Mouse (Mus musculus): ENCODE data around the gene Fundc2. TPM values are rescaled to one million over a fixed set of nuclear protein-coding genes. Genes with fewer than 3 reads are reported as not detected.

The Fundc2 gene
- 50.6 and 58.1 TPM in 2 replicates for polyA plus RNA-seq (2015; fragmentation: Nextera tagmentation; extraction: Ambion mirVana)

- peak; percentile 84 for ATAC-seq (ENCODE audit: insufficient number of reproducible peaks, low FRiP score, low TSS enrichment, low read depth)
- Histone ChIP-seq H3K4me3 (peak within 1 kb of the TSS; percentile 53), H3K9ac (peak within 1 kb of the TSS; percentile 42), H3K27ac (peak within 1 kb of the TSS; percentile 74), H3K36me3 (no peaks in the 10 kb centered on the region), H3K4me1 (no peaks in the 10 kb centered on the region), H3K27me3 (no peaks in the 10 kb centered on the region), H3K9me3 (no peaks in the 10 kb centered on the region), H3K4me2 (peak within 1 kb of the TSS; percentile 36)
- 8% methylated on average over 23 of the region's 25 CpGs for WGBS
Measured at GRCm38 (mm10) chrX:75382195-75382771, at the start of gene Fundc2, which contains the start of gene F8. Fundc2 (plus strand) TSS chrX:75382399. F8 (minus strand) TSS chrX:75382615.

GRCm38 (mm10) chrX:75370197-75370596 is 12.0 kb upstream of the Fundc2 start:
- no peak overlapping the region for H3K4me3 ChIP-seq
- H3K9ac ChIP-seq, result no peak overlapping the region
- no peaks in the 10 kb centered on the region for H3K9me3 ChIP-seq
- ATAC-seq (ENCODE audit: insufficient number of reproducible peaks, low FRiP score, low TSS enrichment, low read depth), result no peak
- no peak overlapping the region for H3K4me2 ChIP-seq
- no peaks in the 10 kb centered on the region for H3K27me3 ChIP-seq
- no peak overlapping the region for H3K27ac ChIP-seq
- no peaks in the 10 kb centered on the region for H3K4me1 ChIP-seq
- no peaks in the 10 kb centered on the region for H3K36me3 ChIP-seq

GRCm38 (mm10) chrX:75372666-75373425 is 9.4 kb upstream of the Fundc2 start:
- WGBS, result 67% methylated on average over 2 of the region's 2 CpGs
- no peak overlapping the region for H3K4me3 ChIP-seq
- no peaks in the 10 kb centered on the region for H3K36me3 ChIP-seq
- H3K4me1 ChIP-seq, result no peaks in the 10 kb centered on the region
- no peak overlapping the region for H3K27ac ChIP-seq
- no peaks in the 10 kb centered on the region for H3K9me3 ChIP-seq
- no peak for ATAC-seq (ENCODE audit: insufficient number of reproducible peaks, low FRiP score, low TSS enrichment, low read depth)
- no peak overlapping the region for H3K4me2 ChIP-seq
- no peak overlapping the region for H3K9ac ChIP-seq
- no peaks in the 10 kb centered on the region for H3K27me3 ChIP-seq

- H3K4me1 ChIP-seq, result no peaks in the 10 kb centered on the region
- H3K27me3 ChIP-seq, result no peaks in the 10 kb centered on the region
- ATAC-seq (ENCODE audit: insufficient number of reproducible peaks, low FRiP score, low TSS enrichment, low read depth), result no peak
- no peak overlapping the region for H3K9ac ChIP-seq
- H3K9me3 ChIP-seq, result no peaks in the 10 kb centered on the region
- no peak overlapping the region for H3K4me2 ChIP-seq
- no peak overlapping the region for H3K4me3 ChIP-seq
- H3K27ac ChIP-seq, result no peak overlapping the region
- H3K36me3 ChIP-seq, result no peaks in the 10 kb centered on the region
Measured at GRCm38 (mm10) chrX:75376815-75377214, 5.4 kb upstream of the Fundc2 start.

- no peaks in the 10 kb centered on the region for H3K36me3 ChIP-seq
- H3K27ac ChIP-seq, result no peak overlapping the region
- H3K4me2 ChIP-seq, result no peak overlapping the region
- H3K9me3 ChIP-seq, result no peaks in the 10 kb centered on the region
- H3K27me3 ChIP-seq, result no peaks in the 10 kb centered on the region
- ATAC-seq (ENCODE audit: insufficient number of reproducible peaks, low FRiP score, low TSS enrichment, low read depth), result no peak
- H3K9ac ChIP-seq, result no peak overlapping the region
- WGBS, result 70% methylated on average over 1 of the region's 1 CpGs
- H3K4me1 ChIP-seq, result no peaks in the 10 kb centered on the region
- no peak overlapping the region for H3K4me3 ChIP-seq
Measured at GRCm38 (mm10) chrX:75381176-75381575, 1.0 kb upstream of the Fundc2 start.

GRCm38 (mm10) chrX:75381699-75382098 is 500 bp upstream of the Fundc2 start:
- Histone ChIP-seq H3K27ac (no peak overlapping the region), H3K4me1 (no peaks in the 10 kb centered on the region), H3K4me3 (peak overlapping the region; percentile 53), H3K9me3 (no peaks in the 10 kb centered on the region), H3K36me3 (no peaks in the 10 kb centered on the region), H3K9ac (no peak overlapping the region), H3K27me3 (no peaks in the 10 kb centered on the region), H3K4me2 (no peak overlapping the region)
- WGBS, result 67% methylated on average over 5 of the region's 5 CpGs
- no peak for ATAC-seq (ENCODE audit: insufficient number of reproducible peaks, low FRiP score, low TSS enrichment, low read depth)

GRCm38 (mm10) chrX:75399471-75399870 is 17.3 kb downstream of the Fundc2 start:
- Histone ChIP-seq H3K4me3 (no peak overlapping the region), H3K36me3 (peaks cover 5% of the 10 kb centered on the region; the same call in 1 of the 2 replicates), H3K9me3 (no peaks in the 10 kb centered on the region), H3K27me3 (no peaks in the 10 kb centered on the region), H3K4me2 (no peak overlapping the region), H3K27ac (no peak overlapping the region), H3K4me1 (no peaks in the 10 kb centered on the region), H3K9ac (no peak overlapping the region)
- 90% methylated on average over 1 of the region's 1 CpGs for WGBS
- ATAC-seq (ENCODE audit: insufficient number of reproducible peaks, low FRiP score, low TSS enrichment, low read depth), result no peak

- Histone ChIP-seq H3K4me2 (no peak overlapping the region), H3K9ac (no peak overlapping the region), H3K4me1 (no peaks in the 10 kb centered on the region), H3K36me3 (peaks cover 3% of the 10 kb centered on the region; the same call in 1 of the 2 replicates), H3K27me3 (no peaks in the 10 kb centered on the region), H3K9me3 (no peaks in the 10 kb centered on the region), H3K4me3 (no peak overlapping the region), H3K27ac (no peak overlapping the region)
- ATAC-seq (ENCODE audit: insufficient number of reproducible peaks, low FRiP score, low TSS enrichment, low read depth), result no peak
- WGBS, result 67% methylated on average over 2 of the region's 2 CpGs
Measured at GRCm38 (mm10) chrX:75402668-75403067, 20.5 kb downstream of the Fundc2 start.

- Histone ChIP-seq H3K27me3 (no peaks in the 10 kb centered on the region), H3K27ac (no peak overlapping the region), H3K4me2 (no peak overlapping the region), H3K4me3 (no peak overlapping the region), H3K4me1 (no peaks in the 10 kb centered on the region), H3K9me3 (no peaks in the 10 kb centered on the region), H3K36me3 (peaks cover 3% of the 10 kb centered on the region; the same call in 1 of the 2 replicates), H3K9ac (no peak overlapping the region)
- no peak for ATAC-seq (ENCODE audit: insufficient number of reproducible peaks, low FRiP score, low TSS enrichment, low read depth)
Measured at GRCm38 (mm10) chrX:75403350-75403749, 21.2 kb downstream of the Fundc2 start.

- ATAC-seq (ENCODE audit: insufficient number of reproducible peaks, low FRiP score, low TSS enrichment, low read depth), result no peak
- Histone ChIP-seq H3K27ac (no peak overlapping the region), H3K4me3 (no peak overlapping the region), H3K36me3 (no peaks in the 10 kb centered on the region), H3K9me3 (no peaks in the 10 kb centered on the region), H3K4me2 (no peak overlapping the region), H3K27me3 (no peaks in the 10 kb centered on the region), H3K9ac (no peak overlapping the region), H3K4me1 (no peaks in the 10 kb centered on the region)
- 94% methylated on average over 1 of the region's 1 CpGs for WGBS
Measured at GRCm38 (mm10) chrX:75409711-75410110, 27.5 kb downstream of the Fundc2 start.

- no peaks in the 10 kb centered on the region for H3K4me1 ChIP-seq
- peak within 1 kb of the TSS; percentile 52 for H3K4me3 ChIP-seq
- H3K27me3 ChIP-seq, result no peaks in the 10 kb centered on the region
- WGBS, result 19% methylated on average over 52 of the region's 52 CpGs
- peak within 1 kb of the TSS; percentile 88 for H3K27ac ChIP-seq
- peak within 1 kb of the TSS; percentile 51 for H3K9ac ChIP-seq
- ATAC-seq (ENCODE audit: insufficient number of reproducible peaks, low FRiP score, low TSS enrichment, low read depth), result peak; percentile 99
- no peaks in the 10 kb centered on the region for H3K9me3 ChIP-seq
- H3K36me3 ChIP-seq, result no peaks in the 10 kb centered on the region
- H3K4me2 ChIP-seq, result peak within 1 kb of the TSS; percentile 32
Measured at GRCm38 (mm10) chrX:75415936-75416785, 34.0 kb downstream of the Fundc2 start, which contains the start of the genes Cmc4, Mtcp1 and Brcc3. Cmc4 (minus strand) TSS chrX:75416584. Mtcp1 (minus strand) TSS chrX:75416588. Brcc3 (plus strand) TSS chrX:75416628.
